Mouse (Mus musculus) testis, adult 2 months (tissue): ENCODE measurements around the gene Fam129a.

ENCODE experiments used
- CTCF ChIP-seq: fragments of 200-500 bp; IDR thresholded peaks from 2 replicates; pipeline ENCODE4 v1.5.1; 2012; ENCODE audit warnings: low read depth, mild to moderate bottlenecking, inconsistent platforms, low read length, moderate library complexity; ENCODE audit not compliant: control insufficient read depth, insufficient read depth, insufficient replicate concordance
- POLR2A ChIP-seq: fragments of 200-500 bp; IDR thresholded peaks from 2 replicates; pipeline ENCODE4 v1.6.1; 2012; ENCODE audit warnings: low read depth, mild to moderate bottlenecking, inconsistent platforms, low read length, moderate library complexity; ENCODE audit not compliant: control insufficient read depth

- TF ChIP-seq CTCF: no peak
- no peak for TF ChIP-seq POLR2A
Measured at GRCm38 (mm10) chr1:151723771-151724170, 152.8 kb downstream of the Fam129a start.
